Comparison of ENCODE assay signal across 30 mouse cellular contexts in genomic region chr1:167766619-167767018, GRCm38 (mm10).
"Had no signal": no experiment of that assay in that cellular context is flagged by ENCODE, and none has a peak within 500 bp of the region (broad histone marks: within the 10 kb centered on the region; RNA-seq: fewer than 3 reads in every experiment).

No protein-coding gene starts in this region.

- DNase-seq: layer of hippocampus, postnatal 36 days; left cerebral cortex, postnatal 4 days; liver, embryonic 13.5 days; lung, adult 18-20 months; lung, adult 2 months; lung, embryonic 14.5 days; lung, postnatal 10 days; lung, postnatal 14 days; lung, postnatal 36 days; lung, postnatal 4 days; midbrain, embryonic 14.5 days had no signal

- ATAC-seq: lung, postnatal 0 days; midbrain, embryonic 13.5 days; midbrain, embryonic 15.5 days; midbrain, embryonic 16.5 days had no signal

- H3K9ac ChIP-seq: limb, embryonic 12.5 days; limb, embryonic 13.5 days; limb, embryonic 15.5 days; liver, embryonic 13.5 days; liver, embryonic 14.5 days; lung, embryonic 14.5 days; lung, embryonic 15.5 days; midbrain, embryonic 12.5 days; midbrain, embryonic 13.5 days; midbrain, embryonic 15.5 days; neural tube, embryonic 12.5 days; neural tube, embryonic 13.5 days had no signal

- H3K4me1 ChIP-seq: liver, embryonic 13.5 days; lung, embryonic 15.5 days; megakaryocyte, embryonic 14.5 days had no signal

- H3K4me3 ChIP-seq: left cerebral cortex, adult 2 months; limb, embryonic 10.5 days; limb, embryonic 12.5 days; limb, embryonic 13.5 days; limb, embryonic 15.5 days; liver, embryonic 13.5 days; lung, embryonic 15.5 days; megakaryocyte, embryonic 14.5 days; midbrain, embryonic 10.5 days; midbrain, embryonic 12.5 days; midbrain, embryonic 13.5 days; midbrain, embryonic 15.5 days; myocyte; neural tube, embryonic 12.5 days; neural tube, embryonic 13.5 days had no signal

- H3K27me3 ChIP-seq: limb, embryonic 15.5 days; liver, embryonic 13.5 days; megakaryocyte, embryonic 14.5 days had no signal

- H3K9me3 ChIP-seq: limb, embryonic 10.5 days; limb, embryonic 12.5 days; limb, embryonic 13.5 days; limb, embryonic 15.5 days; liver, embryonic 13.5 days; lung, embryonic 15.5 days; megakaryocyte, embryonic 14.5 days; midbrain, embryonic 10.5 days; midbrain, embryonic 12.5 days; midbrain, embryonic 13.5 days; midbrain, embryonic 15.5 days; neural tube, embryonic 12.5 days; neural tube, embryonic 13.5 days had no signal

- H3K27ac ChIP-seq: left cerebral cortex, adult 2 months; limb, embryonic 10.5 days; limb, embryonic 12.5 days; limb, embryonic 13.5 days; limb, embryonic 15.5 days; liver, embryonic 13.5 days; liver, embryonic 14.5 days; lung, embryonic 15.5 days; macrophage; midbrain, embryonic 10.5 days; midbrain, embryonic 12.5 days; midbrain, embryonic 13.5 days; midbrain, embryonic 15.5 days; neural tube, embryonic 12.5 days; neural tube, embryonic 13.5 days had no signal

- H3K4me2 ChIP-seq: limb, embryonic 12.5 days; limb, embryonic 13.5 days; limb, embryonic 15.5 days; liver, embryonic 13.5 days; lung, embryonic 14.5 days; lung, embryonic 15.5 days; midbrain, embryonic 11.5 days; midbrain, embryonic 12.5 days; midbrain, embryonic 13.5 days; midbrain, embryonic 15.5 days; neural tube, embryonic 12.5 days; neural tube, embryonic 13.5 days had no signal

- H3K36me3 ChIP-seq: limb, embryonic 10.5 days; limb, embryonic 12.5 days; limb, embryonic 13.5 days; limb, embryonic 15.5 days; liver, embryonic 13.5 days; lung, embryonic 15.5 days; midbrain, embryonic 10.5 days; midbrain, embryonic 12.5 days; midbrain, embryonic 13.5 days; midbrain, embryonic 15.5 days; neural tube, embryonic 12.5 days; neural tube, embryonic 13.5 days had no signal
